Mouse (Mus musculus) cortical plate, adult 2 months (tissue): ENCODE results near the gene Olfr648.

Experiments used
- CTCF ChIP-seq: fragments of 200-500 bp; IDR thresholded peaks from 2 replicates; pipeline ENCODE4 v1.5.1; 2011; ENCODE audit warnings: mild to moderate bottlenecking, control low read depth, low read length; ENCODE audit not compliant: insufficient read depth; ENCODE audit errors: extremely low read depth
- POLR2A ChIP-seq: fragments of 200-500 bp; IDR thresholded peaks from 2 replicates; pipeline ENCODE4 v1.6.1; 2011; ENCODE audit warnings: mild to moderate bottlenecking, low read length, control low read depth; ENCODE audit not compliant: insufficient read depth; ENCODE audit errors: extremely low read depth

GRCm38 (mm10) chr7:104179074-104179473 lies 4.1 kb downstream of the Olfr648 start:
- TF ChIP-seq POLR2A (no peak), CTCF (no peak)
